Mouse (Mus musculus) megakaryocyte-erythroid progenitor cell, adult 5-6 weeks (primary cell): ENCODE data around the gene Mttp. TPM values are rescaled to one million over a fixed set of nuclear protein-coding genes. Genes with fewer than 3 reads are reported as not detected.

ENCODE experiments used
- ATAC-seq: replicated peaks from 2 replicates; pipeline ENCODE4 v1.8.0; 2016; ENCODE audit warnings: mild to moderate bottlenecking, inconsistent platforms; ENCODE audit not compliant: severe bottlenecking, poor library complexity, low FRiP score, low TSS enrichment
- total RNA-seq, 2 experiments: library from RNA; stranded (forward) in 1 of 2; stranded (reverse) in 1 of 2; fragments of 200-1000, 215-1000 nt in 1 of 2; fragments of >200 nt in 1 of 2; fragmentation: Nextera tagmentation in 1 of 2; gene quantifications; 2 replicates each; pipeline ENCODE4 v1.2.3; 2014 to 2017

Gene Mttp
- total RNA-seq, 2 experiments from 2014 or later, result 2.7 to 3.3 TPM

DNA sequence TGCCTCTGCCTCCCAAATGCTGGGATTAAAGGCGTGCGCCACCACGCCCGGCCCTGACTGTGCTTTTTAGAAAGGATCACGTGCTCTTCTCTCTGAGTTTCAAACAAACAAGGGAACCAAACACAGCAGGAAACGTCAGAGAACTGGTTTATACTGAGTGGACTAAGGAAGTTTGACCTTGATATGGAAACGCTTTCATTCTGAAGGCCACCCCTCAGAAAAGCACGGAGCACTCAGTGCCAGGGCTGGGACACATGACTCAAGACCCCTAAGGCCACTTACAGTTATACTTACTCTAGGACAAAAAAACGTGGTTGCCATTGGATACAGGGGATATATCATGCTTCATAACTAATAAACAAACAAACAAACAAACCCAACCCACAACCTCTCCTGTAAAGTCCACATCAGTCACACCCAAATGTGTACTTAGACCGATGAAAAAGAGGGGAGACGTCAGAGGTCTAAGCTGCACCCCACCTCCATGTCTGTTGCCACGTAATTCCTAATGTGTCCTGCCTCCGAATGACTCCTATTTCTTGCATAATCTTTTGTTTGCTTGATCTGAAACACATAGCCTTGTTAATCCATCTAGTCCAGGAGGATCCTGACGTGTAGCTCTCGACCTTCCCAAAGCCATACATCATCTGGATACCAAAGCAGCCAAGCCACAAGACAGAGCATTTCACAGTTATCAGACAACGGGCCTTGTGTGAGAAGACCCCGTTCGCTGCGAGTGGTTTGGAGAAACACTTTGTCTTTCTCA lies 48.3 kb downstream of the Mttp start:
- no peak for ATAC-seq

DNA sequence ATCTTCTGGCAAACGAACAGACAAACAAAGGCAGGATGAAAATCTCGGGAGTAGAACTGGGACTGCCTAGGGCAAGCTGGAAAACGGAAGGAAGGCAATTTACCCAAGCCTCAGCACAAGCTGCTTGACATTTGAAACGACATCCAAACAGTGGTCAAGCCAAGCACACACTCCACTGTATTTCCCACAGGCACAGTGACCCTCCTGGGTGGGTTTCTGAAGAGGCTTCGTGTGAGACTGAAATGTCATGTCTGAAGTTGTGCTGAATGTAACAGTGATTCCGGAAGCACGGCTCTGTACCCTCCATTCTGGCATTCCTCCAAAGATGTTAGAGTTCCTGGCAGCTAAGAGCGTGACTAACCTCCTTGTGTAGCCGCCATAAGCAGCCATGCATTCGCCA lies 49.0 kb downstream of the Mttp start:
- no peak for ATAC-seq

DNA sequence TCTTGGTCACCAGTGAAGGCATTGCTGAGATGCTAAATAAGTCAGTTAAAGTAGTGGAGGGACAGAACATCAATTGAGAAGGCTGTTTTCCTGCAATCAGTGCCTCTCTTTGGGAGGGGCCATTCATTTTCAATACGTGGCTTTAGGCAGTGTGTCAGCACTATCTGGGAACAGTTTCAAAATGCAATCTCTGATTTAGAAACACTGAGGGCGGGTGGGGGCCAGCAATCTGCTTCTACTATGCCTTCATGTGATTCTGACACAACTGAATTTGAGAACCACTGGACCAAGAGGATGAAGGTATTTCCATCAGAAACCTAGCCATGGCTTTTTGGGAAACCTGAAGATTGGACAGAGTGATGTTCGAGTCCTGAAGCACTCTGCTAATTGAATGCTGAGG lies 49.5 kb downstream of the Mttp start:
- ATAC-seq, result no peak

DNA sequence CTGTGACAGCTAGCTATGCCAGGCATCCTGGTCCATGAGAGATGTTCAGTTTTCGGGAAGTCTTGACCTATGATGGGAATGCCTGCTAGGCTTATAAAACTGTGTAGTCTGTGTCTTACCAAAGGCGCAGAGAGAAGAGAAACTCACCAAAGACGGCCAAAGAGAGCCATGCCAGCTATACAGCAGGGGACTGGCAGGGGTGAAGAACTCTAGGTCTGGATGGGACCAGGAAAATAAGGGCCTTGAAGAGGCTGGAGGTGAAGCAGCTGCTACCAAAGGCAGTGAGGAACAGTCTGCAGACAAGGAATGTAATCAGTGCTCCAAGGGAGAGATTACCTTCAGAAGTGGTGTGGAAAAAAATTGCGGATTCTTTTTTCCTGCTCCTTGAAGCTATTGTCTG lies 60.9 kb downstream of the Mttp start:
- no peak for ATAC-seq

DNA sequence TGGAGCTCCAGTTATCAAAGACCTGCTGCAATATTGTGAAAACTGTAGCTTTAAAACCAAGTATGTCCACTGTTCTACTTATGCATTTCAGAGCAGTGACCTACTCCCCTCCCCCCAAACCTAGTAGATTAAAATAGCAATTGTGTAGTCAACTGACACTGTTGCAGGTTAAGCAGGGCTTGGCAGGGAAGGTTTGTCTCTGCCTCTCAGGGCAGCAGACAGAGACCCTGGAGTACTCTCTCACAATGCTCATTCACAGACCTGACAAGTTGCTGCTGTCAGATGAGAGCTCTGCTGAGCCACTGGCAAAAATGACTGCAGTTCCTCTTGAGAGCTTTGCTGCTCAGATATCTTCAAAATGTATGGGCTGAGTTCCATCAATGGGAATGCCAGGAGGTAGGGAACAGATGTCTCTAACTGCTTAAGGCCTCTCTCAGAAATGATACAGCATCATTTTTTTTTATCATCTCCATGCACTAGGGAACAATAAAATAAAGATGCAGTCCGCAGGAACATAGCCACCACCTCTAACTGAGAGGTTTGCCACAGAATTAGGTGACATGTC lies 61.6 kb downstream of the Mttp start:
- ATAC-seq, result no peak

DNA sequence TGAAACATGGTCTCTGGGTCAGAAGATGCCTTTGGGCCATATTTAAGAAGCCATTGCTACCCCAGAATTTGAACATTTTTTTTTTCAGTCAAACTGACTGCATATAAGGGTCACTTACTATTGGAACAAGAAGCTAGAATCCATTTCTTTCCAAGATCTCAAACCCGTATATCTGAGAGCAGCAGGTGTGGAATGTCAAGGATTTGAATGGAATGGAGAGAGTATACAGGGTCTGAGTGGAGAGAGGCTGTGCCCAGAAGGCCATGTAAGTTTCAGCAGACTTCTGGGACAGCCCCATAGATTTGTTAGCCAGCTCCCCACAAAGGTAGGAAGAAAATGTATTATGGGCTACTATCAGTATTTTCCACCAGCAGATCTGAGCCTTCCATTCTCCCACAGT lies 66.1 kb downstream of the Mttp start:
- no peak for ATAC-seq

DNA sequence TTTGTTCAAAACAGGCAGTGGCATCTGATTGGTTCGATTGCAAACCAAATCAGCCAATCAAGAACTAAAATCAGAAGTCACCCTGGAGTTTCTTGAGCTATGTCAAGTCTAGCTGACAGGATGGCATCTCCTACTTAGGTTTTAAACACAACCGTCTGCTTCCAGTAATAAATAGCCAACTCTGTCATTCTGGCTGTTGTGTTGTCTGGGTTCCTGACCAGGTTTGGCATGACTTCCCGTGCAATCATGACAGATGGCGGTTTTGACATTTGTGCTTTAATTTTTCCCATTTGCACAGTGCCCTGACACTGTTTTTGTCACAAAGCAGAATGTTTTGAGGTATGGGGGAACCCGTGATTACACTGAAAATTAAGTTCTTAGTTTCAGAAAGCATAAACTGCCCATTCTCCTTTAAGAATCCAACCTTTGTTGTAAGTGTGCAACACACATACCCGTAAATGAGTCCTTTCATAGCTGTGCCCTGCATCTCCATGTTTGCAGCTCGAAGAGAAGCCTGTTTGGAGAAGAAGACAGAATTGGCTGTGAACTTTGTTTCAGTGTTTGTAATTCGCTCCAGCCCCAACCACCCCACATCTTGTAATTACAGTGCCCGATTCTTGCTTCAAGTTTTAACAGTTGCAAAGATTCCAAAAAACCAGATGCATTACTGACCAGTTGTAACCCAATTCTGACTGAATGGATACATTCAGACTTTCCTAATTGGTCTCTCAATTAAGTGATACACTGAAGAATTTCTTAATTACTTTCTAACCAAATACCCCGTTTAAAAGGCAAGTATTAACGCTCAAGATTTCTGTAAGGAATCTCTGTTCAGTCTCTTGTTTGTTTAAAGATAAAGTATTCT lies 67.1 kb downstream of the Mttp start:
- ATAC-seq, result no peak

DNA sequence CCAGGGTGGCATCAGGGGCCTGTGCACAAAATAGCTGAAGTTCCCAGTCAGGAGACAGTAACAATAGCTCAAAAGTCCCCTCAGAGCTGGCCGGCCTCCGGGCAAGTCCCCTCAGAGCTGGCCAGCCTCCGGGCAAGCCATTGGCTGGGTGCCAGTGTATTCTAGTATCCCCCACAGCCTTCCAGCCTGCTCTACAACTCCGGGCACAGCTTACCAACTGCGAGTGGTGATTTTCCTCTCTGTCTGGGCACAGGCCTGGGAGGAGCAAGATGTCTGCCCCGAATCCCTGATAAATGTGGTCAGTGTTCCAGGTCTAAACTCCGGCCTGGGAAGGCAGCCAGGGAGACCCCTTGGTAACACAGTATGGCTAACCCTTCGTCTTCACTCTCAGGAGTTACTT lies 69.6 kb downstream of the Mttp start:
- ATAC-seq, result no peak; the same call in 1 of the 2 replicates

DNA sequence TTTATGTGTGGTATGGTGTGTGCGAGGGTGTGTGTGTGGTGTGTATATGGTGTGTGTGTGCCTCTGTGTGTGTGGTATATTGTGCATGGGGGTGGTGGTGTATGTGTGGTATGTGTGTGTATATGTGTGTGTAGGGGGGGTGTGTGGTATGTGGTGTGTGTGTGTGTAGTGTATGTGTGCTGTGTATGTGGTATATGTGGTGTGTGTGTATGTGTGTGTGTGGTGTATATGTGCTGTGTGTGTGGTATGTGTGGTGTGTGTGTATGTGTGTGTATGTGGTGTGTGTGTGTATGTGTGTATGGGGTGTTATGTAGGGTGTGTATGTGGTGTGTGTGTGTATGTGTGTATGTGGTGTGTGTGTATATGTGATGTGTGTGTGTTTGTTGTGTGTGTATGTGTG lies 70.6 kb downstream of the Mttp start:
- no peak for ATAC-seq

DNA sequence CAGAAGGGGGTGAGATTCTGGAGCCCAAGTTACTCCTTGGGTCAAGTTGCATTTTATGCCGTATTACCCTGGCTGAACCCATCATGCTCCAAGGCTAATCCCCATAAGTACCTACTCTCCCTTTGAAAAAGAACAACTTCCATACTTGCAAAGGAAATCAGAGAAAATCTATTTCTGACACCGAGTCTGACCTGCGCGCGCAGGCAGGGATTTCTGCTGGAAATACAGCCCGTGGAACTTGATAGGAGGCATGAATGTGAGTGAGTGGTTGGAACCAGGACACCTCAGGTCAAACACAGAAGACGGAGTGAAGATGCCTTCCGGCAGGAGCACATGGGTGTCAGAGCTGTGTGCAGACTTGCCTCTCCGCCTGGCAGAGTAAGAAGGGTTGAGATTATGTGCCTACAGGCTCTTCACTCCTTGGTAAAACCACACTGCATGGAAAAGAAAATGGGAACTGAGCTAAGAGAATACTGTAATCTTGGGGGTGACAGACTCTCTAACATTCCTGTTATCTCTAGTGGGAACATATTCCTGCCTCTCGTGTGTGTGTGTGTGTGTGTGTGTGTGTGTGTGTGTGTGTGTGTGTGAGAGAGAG lies 73.2 kb downstream of the Mttp start:
- no peak for ATAC-seq

DNA sequence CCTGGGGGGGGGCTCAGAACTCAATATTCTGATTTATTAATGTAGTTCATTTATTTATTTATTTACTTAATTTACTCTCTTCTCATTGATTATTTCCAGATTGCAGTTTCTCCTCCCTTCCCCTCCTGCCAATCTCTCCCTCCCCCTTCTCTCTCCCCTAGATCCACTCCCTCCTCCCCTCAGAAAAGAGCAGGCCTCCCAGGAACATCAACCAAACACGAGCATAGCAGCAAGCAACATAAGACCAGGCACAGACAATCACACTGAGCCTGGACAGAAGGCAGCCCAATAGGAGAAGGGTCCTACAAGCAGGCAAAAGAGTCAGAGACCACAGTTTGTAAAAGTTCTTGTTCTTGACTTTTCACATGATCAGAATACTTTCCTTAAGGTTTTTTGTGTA lies 73.8 kb downstream of the Mttp start:
- no peak for ATAC-seq

DNA sequence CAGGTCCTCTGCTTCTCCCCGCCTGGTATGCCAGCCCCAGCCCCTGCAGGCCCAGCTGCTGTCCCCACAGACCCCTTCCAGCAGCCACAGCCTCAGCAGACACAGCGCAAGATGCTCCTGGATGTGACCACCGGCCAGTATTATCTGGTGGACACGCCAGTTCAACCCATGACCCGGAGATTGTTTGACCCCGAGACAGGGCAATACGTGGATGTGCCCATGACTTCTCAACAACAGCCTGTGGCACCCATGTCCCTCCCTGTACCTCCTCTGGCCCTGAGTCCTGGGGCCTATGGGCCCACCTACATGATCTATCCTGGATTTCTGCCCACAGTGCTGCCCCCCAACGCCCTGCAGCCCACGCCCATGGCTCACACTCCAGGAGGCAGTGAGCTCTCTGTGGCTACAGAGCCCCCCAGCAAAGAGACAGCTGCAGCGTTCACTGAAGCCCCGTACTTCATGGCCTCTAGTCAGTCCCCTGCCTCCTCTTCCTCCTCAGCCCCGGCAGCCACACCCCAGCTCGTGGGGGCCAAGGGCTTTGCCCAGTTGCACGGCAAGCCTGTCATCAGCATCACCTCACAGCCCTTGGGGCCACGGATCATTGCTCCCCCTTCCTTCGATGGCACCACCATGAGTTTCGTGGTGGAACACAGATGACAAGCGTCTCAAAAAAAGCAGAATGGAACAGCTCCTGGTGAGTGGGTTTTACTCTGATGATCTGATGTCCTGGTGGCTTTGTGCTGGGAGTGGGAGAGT lies 74.8 kb downstream of the Mttp start:
- ATAC-seq, result no peak

DNA sequence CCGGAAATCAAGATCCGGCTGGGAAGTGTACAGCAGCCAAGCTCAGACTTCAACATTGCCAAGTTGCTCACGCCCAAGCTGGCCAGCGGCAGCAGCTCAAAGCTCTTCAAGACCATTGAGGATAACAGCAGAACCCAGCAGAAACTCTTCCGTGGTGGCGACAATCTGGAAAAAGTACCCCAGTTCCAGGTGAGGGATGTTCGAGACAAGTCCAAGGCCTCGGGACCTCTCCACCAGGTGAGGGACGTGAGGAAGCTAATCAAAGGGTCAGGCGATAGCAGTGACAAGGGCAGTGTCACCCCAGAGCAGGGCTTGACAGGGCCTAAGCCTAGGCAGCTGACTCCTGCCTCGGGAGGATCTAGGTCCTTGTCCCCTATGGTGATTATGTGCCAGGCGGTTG lies 76.7 kb downstream of the Mttp start:
- ATAC-seq, result no peak

DNA sequence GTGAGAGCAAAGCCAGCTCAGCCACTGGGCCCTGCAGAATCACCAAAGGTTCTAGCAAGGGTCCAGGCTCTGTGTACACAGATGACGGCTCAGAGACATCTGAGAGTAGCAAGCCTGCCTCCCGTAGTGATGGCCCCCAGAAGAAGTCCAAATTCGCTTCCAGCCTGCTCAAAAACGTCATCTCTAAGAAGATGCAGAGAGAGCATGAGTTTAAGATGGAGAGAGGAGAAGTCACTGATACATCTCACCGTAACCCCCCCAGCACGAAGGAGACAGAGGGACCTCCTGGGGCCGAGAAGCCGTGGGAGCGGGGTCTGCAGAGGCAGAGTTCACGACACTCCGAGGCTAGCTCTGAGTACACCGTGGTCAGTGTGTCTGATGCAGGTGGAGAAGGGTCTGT lies 77.5 kb downstream of the Mttp start, which contains the start of gene Gm5105:
Gene Gm5105, minus strand, starts transcription at position 101 of the 400 bp plus-strand sequence.
- ATAC-seq, result no peak

DNA sequence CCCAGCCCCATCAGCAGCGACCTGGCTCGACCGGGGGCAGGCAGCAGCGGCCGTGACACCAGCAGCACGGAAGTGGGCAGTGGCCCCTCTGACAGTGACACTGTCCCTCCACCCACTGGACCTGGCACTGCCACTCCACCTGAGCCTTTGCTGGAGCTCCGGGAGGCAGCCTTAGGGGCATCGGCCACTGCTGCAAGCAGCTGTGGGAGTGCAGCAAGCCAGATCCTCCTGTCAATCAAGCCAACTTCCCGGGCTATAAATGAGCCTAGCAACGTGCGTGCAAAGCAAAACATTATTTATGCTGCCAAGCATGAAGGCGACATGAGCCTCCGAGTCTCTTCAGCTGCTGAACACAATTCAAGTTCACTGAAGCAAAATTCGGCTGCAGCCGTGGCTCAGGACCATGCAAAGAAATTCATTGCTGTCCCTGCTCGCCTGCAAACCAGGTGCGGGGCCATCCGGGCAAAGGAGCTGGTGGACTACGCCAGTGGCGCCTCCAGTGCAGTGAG lies 78.4 kb downstream of the Mttp start:
- ATAC-seq, result no peak

DNA sequence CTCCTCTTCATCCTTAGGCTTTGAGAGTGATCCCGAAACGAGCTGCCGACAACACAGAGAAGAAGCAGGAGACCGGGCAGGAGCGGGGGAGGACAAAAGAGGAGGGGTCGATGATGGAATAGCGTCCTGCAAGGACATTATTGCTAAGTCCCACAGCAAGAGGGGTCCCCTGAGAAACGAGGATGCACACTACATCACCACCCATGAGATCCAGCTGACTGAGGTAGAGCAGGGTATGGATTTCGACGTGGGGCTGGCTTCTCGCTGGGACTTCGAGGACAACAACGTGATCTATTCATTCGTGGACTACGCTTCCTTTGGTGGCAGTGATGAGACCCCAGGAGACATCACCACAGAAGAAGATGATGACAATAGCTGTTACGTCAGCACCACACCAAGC lies 78.8 kb downstream of the Mttp start:
- ATAC-seq, result no peak

DNA sequence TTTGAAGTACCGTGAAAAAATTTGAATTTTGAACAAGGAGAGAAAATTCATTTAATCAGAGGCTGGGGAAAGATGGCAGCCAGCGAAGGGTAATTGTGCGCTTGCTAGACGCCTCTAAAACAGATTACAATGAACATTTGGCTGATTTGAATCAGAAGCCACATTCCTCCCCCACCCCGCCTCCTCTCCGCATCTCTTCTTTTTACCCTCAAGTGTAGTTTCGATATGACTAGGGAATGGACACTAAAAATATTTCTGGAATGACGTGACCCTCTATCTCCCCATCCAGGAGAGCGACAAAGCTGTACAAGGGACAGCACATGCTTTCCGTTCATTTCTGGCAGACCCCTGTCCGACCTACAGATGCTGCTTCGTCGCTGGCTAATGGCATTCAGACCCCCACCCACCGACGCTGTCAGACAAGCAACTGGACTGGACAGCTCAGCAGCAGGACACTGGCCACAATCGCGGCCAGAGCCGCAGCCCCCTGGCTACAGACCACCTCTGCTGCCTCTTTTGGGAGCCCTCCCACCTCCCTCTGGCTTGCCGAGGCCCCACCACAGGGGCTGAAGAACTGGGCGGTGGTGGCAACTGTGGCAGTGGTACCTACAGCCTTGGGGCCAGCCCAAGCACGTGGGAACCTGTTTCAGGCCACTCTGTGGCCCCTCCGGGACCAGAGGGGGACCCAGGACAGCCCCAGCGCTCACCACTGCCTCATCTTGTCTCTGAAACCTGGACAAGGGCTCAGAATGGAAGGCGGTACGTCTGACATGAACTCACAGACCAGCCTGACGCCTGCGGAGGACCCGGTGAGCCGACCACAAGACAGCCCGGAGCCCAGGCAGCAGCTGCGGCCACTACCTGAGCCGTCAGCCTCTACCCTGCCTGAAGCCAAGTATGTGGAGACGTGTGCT lies 79.8 kb downstream of the Mttp start, which contains the start of gene 1110002E22Rik:
Gene 1110002E22Rik, plus strand, starts transcription at position 321 of the 914 bp plus-strand sequence.
- ATAC-seq, result no peak

DNA sequence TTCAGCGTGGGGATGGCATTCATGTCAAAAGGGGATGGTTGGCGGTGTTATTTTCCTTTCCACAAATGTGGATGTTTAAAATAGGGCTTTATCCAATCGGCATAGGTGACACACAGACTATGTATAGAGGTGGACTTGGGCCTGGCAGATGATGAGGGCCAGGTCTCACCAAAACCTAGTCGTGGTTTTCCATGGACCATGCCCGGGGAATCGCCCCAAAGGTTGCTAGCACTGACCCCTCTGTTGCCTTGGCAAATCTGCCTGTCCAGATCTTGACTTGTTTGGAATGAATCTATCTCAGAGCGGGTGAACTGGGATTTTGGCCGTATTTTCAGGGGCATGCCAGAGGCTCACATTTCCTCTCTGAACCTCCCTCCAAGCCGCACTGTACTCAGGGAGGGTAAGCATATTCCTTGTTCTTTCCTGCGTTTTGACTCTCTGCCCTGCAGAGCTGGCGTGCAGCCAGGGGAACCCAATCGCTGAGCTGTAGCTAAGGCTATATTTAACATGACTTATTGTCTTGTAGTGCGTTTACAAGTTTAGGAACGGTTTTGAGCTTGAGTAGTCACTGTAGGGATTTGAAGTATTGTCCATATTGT lies 80.9 kb downstream of the Mttp start:
- no peak for ATAC-seq
